Mouse (Mus musculus): ENCODE results near the gene Zfp511. TPM values are rescaled to one million over a fixed set of nuclear protein-coding genes. Genes with fewer than 3 reads are reported as not detected.

Gene Zfp511
- polyA plus RNA-seq, 1 experiment: 4.6 TPM

- peaks cover 39% of the 10 kb centered on the region for H3K27me3 ChIP-seq (ENCODE audit: control insufficient read depth)
- TF ChIP-seq TAL1 (IDR thresholded peaks at IDR 0.05; ENCODE audit: low read length) (no peak), GATA1 (IDR thresholded peaks at IDR 0.05; ENCODE audit: low read length) (no peak)
- no peaks in the 10 kb centered on the region for H3K36me3 ChIP-seq (ENCODE audit: control insufficient read depth)
- no peaks in the 10 kb centered on the region for H3K9me3 ChIP-seq (ENCODE audit: control insufficient read depth, low read length)
- no peak overlapping the region for H3K4me3 ChIP-seq (replicated peaks)
- H3K4me1 ChIP-seq (ENCODE audit: control insufficient read depth): peaks cover 4% of the 10 kb centered on the region
These were observed 42.5 kb downstream of the Zfp511 start for GRCm38 (mm10) chr7:140078711-140079110.

- Histone ChIP-seq H3K9me3 (ENCODE audit: control insufficient read depth, low read length) (no peaks in the 10 kb centered on the region), H3K4me3 (replicated peaks) (no peak overlapping the region), H3K36me3 (ENCODE audit: control insufficient read depth) (no peaks in the 10 kb centered on the region), H3K27me3 (ENCODE audit: control insufficient read depth) (peaks cover 39% of the 10 kb centered on the region), H3K4me1 (ENCODE audit: control insufficient read depth) (peaks cover 4% of the 10 kb centered on the region)
- TF ChIP-seq TAL1 (IDR thresholded peaks at IDR 0.05; ENCODE audit: low read length) (no peak), GATA1 (IDR thresholded peaks at IDR 0.05; ENCODE audit: low read length) (no peak)
These were observed 44.4 kb downstream of the Zfp511 start for GRCm38 (mm10) chr7:140080503-140081156.

GRCm38 (mm10) chr7:140081408-140082241, 45.4 kb downstream of the Zfp511 start:
- Histone ChIP-seq H3K27me3 (ENCODE audit: control insufficient read depth) (peaks cover 39% of the 10 kb centered on the region), H3K9me3 (ENCODE audit: control insufficient read depth, low read length) (no peaks in the 10 kb centered on the region), H3K4me3 (replicated peaks) (no peak overlapping the region), H3K36me3 (ENCODE audit: control insufficient read depth) (no peaks in the 10 kb centered on the region), H3K4me1 (ENCODE audit: control insufficient read depth) (peaks cover 4% of the 10 kb centered on the region)
- TF ChIP-seq GATA1 (IDR thresholded peaks at IDR 0.05; ENCODE audit: low read length) (no peak), TAL1 (IDR thresholded peaks at IDR 0.05; ENCODE audit: low read length) (no peak)

GRCm38 (mm10) chr7:140082242-140082678, 46.1 kb downstream of the Zfp511 start, which contains the start of gene Caly:
Gene Caly (minus strand): TSS chr7:140082548.
- TF ChIP-seq GATA1 (IDR thresholded peaks at IDR 0.05; ENCODE audit: low read length): no peak
- no peak for TF ChIP-seq TAL1 (IDR thresholded peaks at IDR 0.05; ENCODE audit: low read length)
- Histone ChIP-seq H3K36me3 (ENCODE audit: control insufficient read depth) (no peaks in the 10 kb centered on the region), H3K4me3 (replicated peaks) (no peak within 1 kb of the TSS), H3K4me1 (ENCODE audit: control insufficient read depth) (peaks cover 4% of the 10 kb centered on the region), H3K27me3 (ENCODE audit: control insufficient read depth) (peaks cover 39% of the 10 kb centered on the region), H3K9me3 (ENCODE audit: control insufficient read depth, low read length) (no peaks in the 10 kb centered on the region)

Other genes starting within 250 kb of the Zfp511 start
- not detected in 2 replicates for gene Adgra1, start 202.2 kb upstream of the Zfp511 start, polyA plus RNA-seq (2012)
- 0.01 TPM in 1 of 2 replicates, not detected in the other for gene Kndc1, start 141.7 kb upstream of the Zfp511 start, polyA plus RNA-seq (2012)
- not detected in 2 replicates for gene Utf1, start 92.6 kb upstream of the Zfp511 start, polyA plus RNA-seq (2012)
- not detected in 2 replicates for gene 6430531B16Rik, start 57.6 kb upstream of the Zfp511 start, polyA plus RNA-seq (2012)
- gene Adam8, start 43.8 kb upstream of the Zfp511 start, polyA plus RNA-seq (2012): 0.05 and 0.21 TPM in 2 replicates
- 1.0 and 1.5 TPM in 2 replicates for gene Tubgcp2, start 278 bp downstream of the Zfp511 start, polyA plus RNA-seq (2012)
- gene Msx3, start 12.7 kb downstream of the Zfp511 start, polyA plus RNA-seq (2012): not detected in 2 replicates
- gene Caly, start 46.2 kb downstream of the Zfp511 start, polyA plus RNA-seq (2012): 0.04 TPM in 1 of 2 replicates, not detected in the other
- not detected in 2 replicates for gene Prap1, start 57.0 kb downstream of the Zfp511 start, polyA plus RNA-seq (2012)
- gene Fuom, start 66.0 kb downstream of the Zfp511 start, polyA plus RNA-seq (2012): 1.0 and 2.8 TPM in 2 replicates
- gene Paox, start 79.4 kb downstream of the Zfp511 start, polyA plus RNA-seq (2012): 0.14 TPM in 1 of 2 replicates, not detected in the other
- 0.14 and 0.39 TPM in 2 replicates for gene Echs1, start 80.1 kb downstream of the Zfp511 start, polyA plus RNA-seq (2012)
- gene Mtg1, start 101.2 kb downstream of the Zfp511 start, polyA plus RNA-seq (2012): 0.30 and 0.58 TPM in 2 replicates
- gene Sprn, start 118.5 kb downstream of the Zfp511 start, polyA plus RNA-seq (2012): not detected in 2 replicates
- gene Olfr522, start 128.4 kb downstream of the Zfp511 start, polyA plus RNA-seq (2012): not detected in 2 replicates
- gene Olfr523, start 136.8 kb downstream of the Zfp511 start, polyA plus RNA-seq (2012): not detected in 2 replicates
- gene Olfr524, start 169.6 kb downstream of the Zfp511 start, polyA plus RNA-seq (2012): 0.03 TPM in 1 of 2 replicates, not detected in the other
- not detected in 2 replicates for gene Cd163l1, start 181.9 kb downstream of the Zfp511 start, polyA plus RNA-seq (2012)
- not detected in 2 replicates for gene 5830411N06Rik, start 210.9 kb downstream of the Zfp511 start, polyA plus RNA-seq (2012)

All from erythroblast, embryonic 14.5 days (primary cell).